In the genomic region with DNA sequence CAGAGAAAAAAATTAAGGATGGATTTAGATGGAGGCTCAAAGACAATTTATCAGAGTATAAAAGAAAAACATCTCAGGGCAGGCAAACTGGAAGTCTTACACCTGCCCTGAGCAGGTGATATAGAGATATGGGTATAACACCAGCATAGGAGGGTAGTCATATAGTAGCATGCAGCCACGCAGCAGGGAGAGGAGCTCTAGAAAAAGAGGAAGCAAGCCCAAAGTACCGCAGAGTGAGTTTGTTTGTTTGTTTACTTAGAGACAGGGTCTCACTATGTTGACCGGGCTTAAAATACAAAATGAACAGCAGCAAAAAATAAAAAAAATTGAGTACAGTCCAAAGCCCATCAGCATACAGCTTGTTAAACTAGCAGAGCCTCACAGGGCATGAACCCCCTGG, we compare ENCODE assay signal across 23 mouse cellular contexts. TPM values are rescaled to one million over a fixed set of nuclear protein-coding genes. Genes with fewer than 3 reads are reported as not detected.
"Had no signal": no experiment of that assay in that cellular context is flagged by ENCODE, and none has a peak within 500 bp of the region (broad histone marks: within the 10 kb centered on the region; RNA-seq: fewer than 3 reads in every experiment).

No protein-coding gene starts in this region.

- H3K27ac ChIP-seq: kidney, embryonic 15.5 days; limb, embryonic 12.5 days; limb, embryonic 15.5 days; liver, embryonic 12.5 days; liver, embryonic 15.5 days; lung, embryonic 15.5 days; macrophage; midbrain, embryonic 12.5 days; midbrain, embryonic 15.5 days; neural tube, embryonic 13.5 days; stomach, embryonic 15.5 days had no signal

- H3K36me3 ChIP-seq: kidney, embryonic 15.5 days; limb, embryonic 12.5 days; limb, embryonic 15.5 days; liver, embryonic 12.5 days; liver, embryonic 15.5 days; lung, embryonic 15.5 days; midbrain, embryonic 12.5 days; midbrain, embryonic 15.5 days; neural tube, embryonic 13.5 days; stomach, embryonic 15.5 days had no signal

- ATAC-seq: liver, embryonic 12.5 days; midbrain, embryonic 15.5 days had no signal

- H3K9ac ChIP-seq: kidney, embryonic 15.5 days; limb, embryonic 12.5 days; limb, embryonic 15.5 days; liver, embryonic 12.5 days; liver, embryonic 15.5 days; lung, embryonic 15.5 days; midbrain, embryonic 12.5 days; midbrain, embryonic 15.5 days; neural tube, embryonic 13.5 days; stomach, embryonic 15.5 days had no signal

- H3K4me3 ChIP-seq: kidney, embryonic 15.5 days; limb, embryonic 12.5 days; limb, embryonic 15.5 days; liver, embryonic 12.5 days; liver, embryonic 15.5 days; lung, embryonic 15.5 days; midbrain, embryonic 12.5 days; midbrain, embryonic 15.5 days; neural tube, embryonic 13.5 days; stomach, embryonic 15.5 days had no signal

- H3K4me1 ChIP-seq: kidney, embryonic 15.5 days; limb, embryonic 12.5 days; limb, embryonic 15.5 days; liver, embryonic 12.5 days; midbrain, embryonic 12.5 days; midbrain, embryonic 15.5 days; stomach, embryonic 15.5 days had no signal

- DNase-seq: kidney, adult 8-10 months; kidney, postnatal 14 days; kidney, postnatal 4 days; left cerebral cortex, postnatal 4 days; lung, adult 18-20 months; lung, postnatal 14 days; retina, postnatal 1 day; right cerebral cortex, postnatal 25 days; spleen, adult 18-20 months; thymus, postnatal 25 days had no signal

- H3K4me2 ChIP-seq: kidney, embryonic 15.5 days; limb, embryonic 12.5 days; limb, embryonic 15.5 days; liver, embryonic 12.5 days; liver, embryonic 15.5 days; lung, embryonic 15.5 days; midbrain, embryonic 12.5 days; midbrain, embryonic 15.5 days; neural tube, embryonic 13.5 days; stomach, embryonic 15.5 days had no signal

- H3K9me3 ChIP-seq: kidney, embryonic 15.5 days; limb, embryonic 15.5 days; liver, embryonic 12.5 days; liver, embryonic 15.5 days; lung, embryonic 15.5 days; midbrain, embryonic 15.5 days; neural tube, embryonic 13.5 days; stomach, embryonic 15.5 days had no signal

- H3K27me3 ChIP-seq: kidney, embryonic 15.5 days; limb, embryonic 12.5 days; limb, embryonic 15.5 days; liver, embryonic 12.5 days; liver, embryonic 15.5 days; lung, embryonic 15.5 days; midbrain, embryonic 12.5 days; midbrain, embryonic 15.5 days; neural tube, embryonic 13.5 days; stomach, embryonic 15.5 days had no signal

RNA-seq across cellular contexts. Expression of a gene that starts 11.7 kb away (rescaled TPM):
- total RNA-seq: megakaryocyte, adult 5-6 weeks; neutrophil, adult 5-6 weeks had no signal
- polyA plus RNA-seq: macrophage had no signal

RNA-seq across cellular contexts. Expression of a gene that starts 11.7 kb away (rescaled TPM):
- polyA plus RNA-seq: macrophage had no signal

RNA-seq across cellular contexts. Expression of a gene that starts 21.3 kb away (rescaled TPM):
- total RNA-seq: neutrophil, adult 5-6 weeks had no signal

RNA-seq across cellular contexts. Expression of a gene that starts 26.7 kb away (rescaled TPM):
- total RNA-seq: megakaryocyte, adult 5-6 weeks; neutrophil, adult 5-6 weeks had no signal
- polyA plus RNA-seq: macrophage had no signal
